Mouse (Mus musculus): ENCODE data around the gene Cope.

DNA sequence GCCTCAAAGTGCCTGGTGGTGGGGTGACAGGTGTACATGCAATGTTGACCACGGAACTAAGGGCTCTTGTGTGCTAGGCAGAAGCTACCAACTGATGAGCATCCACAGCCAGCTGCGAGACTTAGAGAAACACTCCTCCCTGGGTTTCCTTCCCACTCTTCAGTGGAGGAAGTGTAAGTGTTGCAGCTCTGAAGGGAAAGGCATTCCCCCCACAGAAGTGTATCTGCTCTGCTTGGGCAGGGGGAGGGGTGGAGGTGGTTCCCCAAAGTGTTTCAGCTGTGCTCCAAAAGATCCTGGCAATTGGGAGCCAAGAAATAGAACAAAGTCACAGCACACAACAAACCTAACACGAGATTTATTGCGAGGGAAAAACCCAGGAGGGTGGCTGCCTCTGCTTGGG lies 51.7 kb downstream of the Cope start:
- TF ChIP-seq EP300 (IDR thresholded peaks at IDR 0.05; ENCODE audit: low read depth) (no peak), CTCF (IDR thresholded peaks at IDR 0.05; ENCODE audit: low read depth) (no peak)
